Mouse (Mus musculus): ENCODE results near the gene Nos3.
A peak's percentile ranks its signal among the peaks of the same experiment; 100 is the strongest.

Gene Nos3

DNA sequence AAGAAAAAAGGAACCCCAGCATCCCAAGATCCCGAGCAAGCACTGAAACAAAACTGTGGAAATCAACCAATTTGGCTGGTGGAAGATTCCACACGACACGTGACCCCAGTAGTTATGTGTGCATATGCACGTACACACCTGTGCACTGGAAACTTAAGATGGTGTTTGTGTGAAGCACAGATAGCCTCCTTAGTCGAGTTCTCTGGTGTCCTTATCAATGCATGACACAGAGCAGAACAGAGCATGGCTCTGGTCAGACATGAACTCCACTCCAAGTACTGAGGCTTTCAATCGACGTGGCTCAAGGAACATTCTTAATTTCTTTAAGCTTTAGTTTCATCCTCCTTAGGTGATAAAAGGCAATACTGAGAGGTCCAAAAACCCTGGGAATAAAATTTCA, 18.3 kb upstream of the Nos3 start:
- DNase-seq, result no peak

DNA sequence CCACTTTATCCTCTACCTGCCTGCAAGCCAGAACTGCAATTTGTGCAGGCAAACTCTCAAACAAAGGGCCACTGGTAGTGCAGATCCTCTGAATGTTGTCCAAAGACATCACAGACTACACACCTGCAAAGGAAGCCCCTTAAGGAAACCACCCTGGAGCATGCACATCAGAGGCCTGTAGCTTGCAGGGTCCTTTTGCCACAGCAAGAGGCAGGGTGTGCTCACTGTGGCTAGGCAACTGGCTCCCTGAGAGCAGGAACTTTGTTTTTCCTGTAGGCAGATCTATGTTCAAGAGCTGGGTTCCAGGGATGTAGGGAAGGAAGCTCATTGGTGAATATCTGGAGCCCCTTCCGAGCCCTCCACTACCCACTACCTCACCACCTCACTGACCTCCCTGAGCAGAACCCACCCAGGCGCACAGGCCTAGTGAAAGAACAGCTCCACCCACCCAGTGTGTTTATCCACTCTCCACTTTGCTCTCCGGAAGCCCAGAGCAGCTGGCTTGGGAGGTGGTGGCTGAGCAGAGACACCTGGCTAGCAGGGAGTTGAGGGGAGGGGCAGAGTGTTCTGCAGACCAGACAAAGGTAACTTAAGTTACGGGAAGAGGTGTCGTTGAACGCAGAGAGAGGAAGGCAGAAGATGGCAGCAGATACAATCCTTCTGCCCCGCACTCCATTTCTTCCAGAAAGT, 17.3 kb upstream of the Nos3 start:
- no peak for DNase-seq

DNA sequence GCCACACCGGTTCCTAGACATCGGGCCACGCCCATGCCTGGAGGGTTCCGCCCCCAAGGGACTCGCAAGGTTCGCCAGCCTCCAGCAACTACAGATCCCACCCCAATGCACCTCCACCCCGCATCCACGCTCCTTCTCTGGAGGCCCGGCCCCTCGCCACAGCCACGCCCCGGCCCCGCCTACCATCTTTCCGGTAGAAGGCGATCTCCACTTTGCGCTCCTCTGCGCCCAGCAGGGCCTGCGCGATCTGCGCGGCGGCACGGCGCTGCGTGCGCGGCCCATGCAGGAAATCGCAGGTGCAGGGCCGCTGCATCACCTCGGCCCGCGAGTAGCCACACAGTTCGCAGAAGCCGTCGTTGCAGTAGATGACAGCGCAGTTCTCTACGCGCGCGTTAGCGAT, 16.5 kb upstream of the Nos3 start:
- peak; percentile 54 to 71 for DNase-seq

DNA sequence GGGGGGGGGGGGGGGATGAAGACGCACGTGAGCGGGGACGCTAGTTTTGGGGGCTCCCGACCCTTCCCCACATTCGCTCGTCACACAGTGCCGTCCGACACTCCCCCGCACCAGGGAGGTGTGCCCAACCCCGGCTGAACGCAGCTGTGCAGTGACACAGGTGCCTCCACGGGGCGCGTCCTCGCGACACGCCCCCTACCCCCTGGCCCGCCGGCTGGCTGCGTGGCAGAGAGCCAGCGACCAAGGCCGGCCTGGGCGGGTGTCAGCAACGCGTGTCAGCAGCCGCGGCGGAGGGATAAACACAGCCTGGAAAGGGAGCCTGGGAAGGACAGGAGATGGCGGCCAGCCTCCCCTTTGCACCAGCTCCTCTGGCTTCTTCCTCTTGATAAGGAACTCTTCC, 16.1 kb upstream of the Nos3 start:
- no peak for DNase-seq

DNA sequence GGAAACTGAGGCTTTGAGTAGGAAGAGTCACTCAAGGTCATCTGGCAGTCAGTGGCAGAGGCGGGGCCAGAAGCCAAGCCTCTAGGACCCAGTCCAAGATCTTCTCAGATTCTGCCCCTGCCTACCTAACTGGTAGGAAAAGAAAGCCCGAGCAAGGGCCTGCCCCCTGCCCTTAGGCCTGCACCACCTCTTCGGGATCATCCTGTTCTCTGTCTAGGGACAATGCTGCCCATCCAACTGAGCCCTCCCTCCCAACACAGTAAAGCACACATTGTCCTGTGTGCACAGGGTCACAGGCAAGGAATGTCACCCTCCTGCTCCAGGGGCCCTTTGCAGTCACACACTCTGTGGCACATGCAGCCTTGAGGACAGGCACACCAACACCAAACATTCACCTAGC, 14.5 kb upstream of the Nos3 start:
- no peak for DNase-seq

DNA sequence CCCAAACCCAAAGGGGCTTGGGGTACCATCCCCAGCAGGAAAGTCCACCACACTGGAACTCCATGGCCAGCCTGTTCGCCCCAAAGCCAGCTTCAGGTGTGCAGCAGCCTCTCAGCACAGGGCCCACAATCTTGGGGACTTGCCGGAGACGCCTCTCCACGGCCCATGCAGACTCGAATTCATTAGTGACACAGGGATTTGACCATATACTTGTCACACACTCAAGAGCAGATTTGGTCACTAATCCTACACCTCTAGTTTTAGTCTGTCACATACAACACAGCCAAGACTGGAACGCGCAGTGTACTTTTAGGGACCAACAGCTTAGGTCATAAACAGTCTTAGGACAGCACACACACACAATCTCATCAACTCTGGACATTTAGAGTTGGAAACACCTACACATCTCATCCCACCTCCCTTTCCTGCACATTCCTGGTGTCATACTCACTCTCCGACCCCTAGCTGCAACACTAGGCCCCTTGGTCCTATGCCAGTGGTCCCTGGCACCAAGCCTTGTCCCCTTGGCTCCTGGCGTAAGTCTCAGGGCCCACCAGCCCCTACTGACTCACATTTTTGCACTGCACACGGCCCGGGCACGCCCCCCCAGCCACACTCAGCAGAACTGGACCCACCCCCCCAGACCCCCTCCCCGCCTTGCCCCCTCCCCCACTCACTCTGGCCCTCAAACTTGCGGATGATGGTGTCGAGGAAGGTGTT, 13.9 kb upstream of the Nos3 start:
- no peak for DNase-seq

DNA sequence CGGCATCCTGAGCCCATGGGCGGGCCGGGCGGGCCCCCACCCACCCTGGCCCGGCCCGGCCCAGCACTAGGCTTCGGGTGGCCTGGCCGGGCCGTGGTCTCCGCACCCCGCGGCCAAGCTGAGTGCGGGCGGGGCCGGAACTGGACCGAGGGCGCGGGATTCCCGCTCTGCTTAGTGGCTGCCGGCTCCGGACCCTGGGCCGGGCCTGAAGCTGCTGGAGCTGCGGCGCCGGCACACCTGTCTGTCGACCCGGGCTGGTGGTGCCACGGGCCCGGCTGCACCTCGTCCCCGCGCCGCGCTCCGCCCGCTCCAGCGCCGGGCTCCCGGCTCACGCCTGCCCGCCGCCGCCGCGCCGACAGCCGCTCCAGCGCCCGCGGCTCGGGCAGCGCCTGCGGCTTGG, 13.3 kb upstream of the Nos3 start, which contains the start of gene Kcnh2:
Gene Kcnh2 (minus strand): TSS at position 327 of the 400 bp plus-strand sequence.
- no peak for DNase-seq

DNA sequence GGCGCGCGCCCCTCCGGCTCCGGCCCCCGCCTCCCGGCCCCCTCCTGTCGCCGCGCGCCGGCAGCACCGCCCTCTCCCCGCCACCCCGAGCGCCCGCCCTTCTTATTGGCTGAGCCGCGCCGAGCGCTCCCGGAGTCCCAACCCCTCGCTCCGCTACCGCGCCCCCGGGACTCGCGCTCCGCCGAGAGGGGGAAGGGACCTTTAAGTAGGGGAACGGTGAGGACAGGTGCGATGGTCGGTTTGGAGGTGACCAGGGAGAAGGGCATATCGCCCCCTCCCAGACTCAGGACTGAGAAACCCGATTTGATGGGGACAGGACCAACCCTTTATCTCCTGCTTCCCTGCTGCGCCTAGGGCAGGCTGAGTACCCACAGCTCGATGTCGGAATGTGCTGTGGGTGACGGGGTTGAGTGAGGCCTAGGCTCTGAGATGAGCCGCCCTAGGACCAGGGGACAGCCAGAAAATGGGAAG, 12.9 kb upstream of the Nos3 start:
- peak in 1 of 2 experiments; percentile 23 for DNase-seq

DNA sequence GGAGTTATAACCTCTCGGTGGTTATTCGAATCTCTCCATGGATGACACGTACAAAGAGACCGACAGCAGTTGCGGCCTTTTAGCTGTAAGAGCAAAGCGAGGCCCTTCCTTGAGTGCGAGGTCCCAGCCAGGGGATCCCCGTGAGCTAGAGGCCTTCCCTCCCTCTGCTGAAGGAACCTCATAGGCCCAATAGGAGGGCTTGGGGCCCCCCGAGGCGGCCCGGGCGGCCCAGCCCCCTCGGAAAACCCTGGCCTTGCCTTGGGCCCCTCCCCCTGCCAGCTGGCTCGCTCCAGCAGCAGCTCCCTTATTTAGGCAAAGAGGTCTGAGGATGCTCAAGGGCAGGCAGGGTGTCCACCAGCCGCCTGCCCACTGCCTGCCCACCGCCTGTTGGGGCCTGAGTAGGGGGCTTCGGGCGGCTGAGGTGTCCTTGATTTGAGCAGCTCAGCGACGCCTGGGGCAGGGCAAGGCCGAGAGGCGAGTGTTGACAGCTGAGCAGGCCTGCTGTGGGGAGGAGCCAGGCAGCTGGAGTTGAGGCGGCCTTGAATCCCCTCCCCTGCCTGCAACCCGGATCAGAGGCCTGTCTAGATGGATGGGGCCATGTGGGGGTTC, 12.3 kb upstream of the Nos3 start:
- DNase-seq, result no peak

DNA sequence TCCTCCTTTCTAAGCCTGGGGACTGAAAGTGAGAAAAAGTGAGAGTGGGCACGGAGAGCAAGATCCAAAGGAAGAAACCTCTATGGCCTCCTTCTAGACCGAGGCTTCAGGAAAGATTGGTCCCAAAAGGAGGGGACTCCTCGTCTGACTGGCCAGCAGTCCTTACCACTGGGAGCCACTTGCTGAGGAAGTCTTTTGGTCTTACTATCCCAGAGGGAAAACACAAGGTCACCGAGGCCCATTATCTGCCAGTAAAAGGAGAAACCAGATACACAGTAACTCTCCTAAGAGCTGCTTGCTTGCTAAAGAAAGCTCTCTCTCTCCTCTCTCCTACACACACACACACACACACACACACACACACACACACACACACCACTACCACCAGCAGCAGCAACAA, 11.3 kb upstream of the Nos3 start:
- no peak for DNase-seq

DNA sequence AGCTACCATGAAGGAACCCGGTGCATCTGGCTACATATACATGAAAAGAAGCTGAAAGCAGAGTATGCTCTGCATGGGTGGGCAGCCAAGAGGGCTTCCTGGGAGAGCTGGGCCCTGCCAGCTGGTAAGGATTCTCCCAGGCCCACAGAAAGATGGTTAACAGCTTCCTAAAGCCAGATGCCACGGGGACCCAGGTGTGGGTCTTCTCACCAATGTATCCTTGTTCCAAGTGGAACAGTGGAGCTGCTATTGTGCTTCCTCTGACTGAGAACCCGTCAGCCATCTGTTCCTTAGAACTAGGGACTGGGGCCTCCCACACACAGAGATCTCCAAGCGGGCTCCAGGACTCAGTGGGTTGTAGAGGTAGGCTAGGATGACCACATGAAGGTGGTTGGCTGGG, 7.8 kb upstream of the Nos3 start:
- DNase-seq, result no peak

DNA sequence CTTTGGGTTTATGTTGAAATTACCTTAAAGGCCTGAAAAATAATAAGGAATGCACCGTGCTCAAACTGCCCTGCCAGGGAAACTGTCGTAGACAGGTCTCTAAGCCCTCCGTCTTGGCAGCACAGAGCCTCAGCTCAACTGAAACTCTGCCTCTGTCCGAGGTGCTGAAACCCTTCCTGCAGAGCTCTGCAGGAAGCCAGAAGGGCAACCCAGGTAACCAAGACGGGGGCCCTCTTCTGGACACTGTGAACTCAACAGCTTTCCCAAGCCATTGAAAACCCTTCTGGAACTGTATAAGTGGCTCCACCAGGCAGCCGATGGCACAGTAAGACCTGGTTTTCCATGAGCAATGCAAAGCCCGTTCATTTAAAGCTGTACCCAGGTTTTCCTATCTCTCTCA, 7.1 kb upstream of the Nos3 start:
- peak in 1 of 2 experiments; percentile 57 for DNase-seq

DNA sequence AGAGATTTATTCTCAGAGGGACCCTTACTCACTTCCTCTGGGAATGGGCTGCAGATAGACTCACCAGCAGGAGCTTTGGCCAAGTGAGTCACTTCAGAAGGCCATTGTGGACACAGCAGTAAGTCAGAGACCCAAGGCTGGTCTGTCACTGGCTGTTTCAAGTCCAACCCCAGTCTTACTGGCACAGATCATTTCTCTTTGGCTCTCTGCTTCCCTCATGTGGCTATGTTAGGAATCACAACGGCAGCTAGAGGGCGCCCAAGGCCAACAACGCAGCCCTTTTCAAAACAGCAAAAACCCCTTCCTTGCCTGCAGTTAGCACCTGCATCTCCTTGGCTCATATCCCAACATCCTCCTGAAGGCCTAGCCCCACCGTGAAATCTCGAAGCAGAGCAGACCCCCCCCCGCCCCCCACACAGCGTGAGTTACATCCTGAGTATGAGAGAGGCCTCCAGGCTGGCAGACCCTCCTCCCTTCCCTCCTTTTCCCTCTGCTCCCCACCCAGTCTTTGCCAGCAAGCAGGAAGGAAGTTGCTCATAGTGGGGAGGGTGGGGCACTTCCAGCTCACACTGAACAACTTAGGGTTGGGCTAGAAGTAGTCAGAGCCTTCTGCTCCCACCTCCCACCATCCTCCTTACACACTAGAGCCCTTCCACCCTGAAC, 3.7 kb upstream of the Nos3 start:
- peak; percentile 41 to 75 for DNase-seq

DNA sequence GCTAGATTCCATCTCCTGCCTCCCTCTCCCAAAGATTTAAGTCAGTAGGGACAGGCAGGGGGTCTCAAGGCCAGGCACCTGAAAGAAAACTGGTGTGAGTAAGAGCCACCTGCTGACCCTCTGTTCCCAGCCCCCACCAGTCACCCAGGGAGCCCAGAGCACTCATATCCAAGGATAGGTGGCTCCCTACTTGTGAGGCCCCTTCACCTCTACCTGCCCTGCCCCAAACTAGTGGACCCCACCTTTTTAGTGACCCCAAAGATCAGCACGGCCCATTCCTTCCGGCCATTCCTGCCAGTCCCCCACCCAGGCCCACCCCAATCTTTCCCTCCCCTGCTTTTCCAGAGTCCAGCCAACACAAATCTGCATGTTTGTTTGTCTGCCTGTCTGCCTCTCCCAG, 1.1 kb upstream of the Nos3 start:
- no peak for DNase-seq

DNA sequence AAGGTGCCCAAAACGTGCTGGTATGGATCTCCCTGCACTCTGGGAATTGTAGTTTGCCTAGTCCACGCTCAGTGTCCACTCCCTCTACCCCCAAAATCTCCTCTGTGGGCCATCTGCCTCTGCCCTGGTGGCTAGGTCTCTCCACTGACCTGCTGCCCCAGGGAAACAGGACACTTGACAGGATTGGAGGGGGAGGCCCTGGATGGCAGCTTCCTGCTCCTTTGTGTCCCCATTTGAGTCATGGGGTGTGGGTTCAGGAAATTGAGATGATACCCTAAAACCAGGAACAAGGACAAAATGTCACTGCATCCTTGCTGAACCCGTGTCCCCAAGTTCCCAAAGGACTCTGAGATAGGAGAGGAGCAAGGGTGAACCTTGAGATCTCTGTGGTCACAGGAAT, 549 bp upstream of the Nos3 start:
- no peak for DNase-seq

DNA sequence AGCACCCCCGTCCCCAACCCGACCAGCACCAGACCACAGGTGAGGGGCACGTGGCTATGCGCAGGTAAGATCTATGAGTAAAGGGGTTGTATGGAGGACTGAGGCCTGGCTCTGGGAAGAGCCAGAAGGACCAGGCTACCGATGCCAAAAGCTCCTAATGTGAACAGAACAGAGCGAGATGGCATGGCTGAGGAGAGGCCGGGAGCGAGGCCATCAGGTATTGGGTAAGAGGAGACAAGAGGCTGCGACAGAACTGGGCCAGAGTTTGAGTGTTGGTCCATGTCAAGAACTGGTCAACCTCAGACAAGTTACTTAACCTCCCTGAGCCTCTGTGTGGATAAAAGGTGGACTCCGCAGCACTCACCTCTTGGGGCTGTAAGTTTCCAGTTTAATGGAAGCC, 353 bp downstream of the Nos3 start:
- no peak for DNase-seq

DNA sequence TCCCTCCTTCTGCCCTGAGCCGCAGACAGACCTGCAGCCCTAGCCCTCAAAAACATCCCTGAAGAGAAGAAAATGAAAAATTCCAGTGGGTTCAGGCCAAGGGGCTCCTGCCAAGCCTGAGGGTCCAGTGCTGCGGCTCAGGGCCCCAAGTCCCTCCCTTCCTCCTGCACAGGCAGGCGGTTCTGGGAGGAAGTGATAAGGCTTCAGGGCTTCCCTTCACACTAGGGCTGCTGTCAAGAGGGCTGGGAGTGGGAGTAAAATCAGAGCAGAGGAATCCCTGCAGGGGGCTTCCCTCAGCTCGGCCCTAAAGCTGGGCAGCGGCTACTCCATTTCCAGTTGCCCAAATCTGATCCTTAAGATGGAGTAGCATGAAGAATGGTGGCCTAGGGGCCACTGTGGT, 918 bp downstream of the Nos3 start:
- DNase-seq, result no peak

DNA sequence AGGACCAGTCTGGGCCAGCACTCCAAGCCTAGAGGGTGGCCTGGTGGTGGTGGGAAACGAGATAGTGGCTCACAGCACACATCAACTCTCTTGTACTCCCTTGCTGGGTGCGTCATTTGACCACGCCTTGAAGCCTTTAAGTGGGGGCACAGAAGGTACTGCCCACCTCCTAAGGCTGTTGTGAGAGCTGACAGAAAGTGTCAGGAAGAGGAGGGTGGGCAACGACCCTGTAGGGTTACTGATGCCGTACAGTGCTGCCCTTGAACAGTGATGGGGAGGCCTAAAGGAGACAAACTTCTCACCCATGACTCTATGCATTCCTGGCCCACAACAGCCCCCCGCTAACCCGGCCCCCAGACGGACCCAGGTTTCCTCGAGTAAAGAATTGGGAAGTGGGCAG, 1.8 kb downstream of the Nos3 start:
- no peak for DNase-seq

DNA sequence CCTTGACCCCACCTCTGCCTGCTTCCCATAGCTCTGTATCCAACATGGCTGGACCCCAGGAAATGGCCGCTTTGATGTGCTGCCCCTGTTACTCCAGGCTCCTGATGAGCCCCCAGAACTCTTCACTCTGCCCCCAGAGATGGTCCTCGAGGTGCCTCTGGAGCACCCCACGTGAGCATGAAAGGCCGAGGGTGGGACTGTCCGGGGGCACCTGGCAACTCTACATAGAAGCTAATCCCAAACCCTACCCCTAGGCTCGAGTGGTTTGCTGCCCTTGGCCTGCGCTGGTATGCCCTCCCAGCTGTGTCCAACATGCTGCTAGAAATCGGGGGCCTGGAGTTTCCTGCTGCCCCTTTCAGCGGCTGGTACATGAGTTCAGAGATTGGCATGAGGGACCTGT, 5.2 kb downstream of the Nos3 start:
- DNase-seq, result no peak

DNA sequence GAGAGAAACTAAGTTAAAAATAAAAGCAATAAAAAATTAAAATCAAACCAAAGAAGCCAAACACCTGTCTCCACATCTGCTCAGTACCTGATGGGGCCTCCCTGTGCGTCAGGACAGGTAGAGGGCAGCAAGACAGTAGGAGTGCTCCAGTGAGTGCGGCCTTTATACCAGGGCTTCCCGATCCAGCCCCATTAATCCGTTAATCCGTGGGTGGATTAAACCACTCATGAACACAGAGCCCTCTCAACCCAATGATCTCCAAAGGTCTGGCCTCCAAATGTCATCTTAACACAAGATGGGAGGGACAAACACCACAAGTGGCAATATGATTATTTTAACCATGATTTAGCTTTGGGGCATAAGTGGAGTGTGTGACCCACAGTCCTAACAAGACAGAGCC, 9.2 kb downstream of the Nos3 start:
- no peak for DNase-seq

DNA sequence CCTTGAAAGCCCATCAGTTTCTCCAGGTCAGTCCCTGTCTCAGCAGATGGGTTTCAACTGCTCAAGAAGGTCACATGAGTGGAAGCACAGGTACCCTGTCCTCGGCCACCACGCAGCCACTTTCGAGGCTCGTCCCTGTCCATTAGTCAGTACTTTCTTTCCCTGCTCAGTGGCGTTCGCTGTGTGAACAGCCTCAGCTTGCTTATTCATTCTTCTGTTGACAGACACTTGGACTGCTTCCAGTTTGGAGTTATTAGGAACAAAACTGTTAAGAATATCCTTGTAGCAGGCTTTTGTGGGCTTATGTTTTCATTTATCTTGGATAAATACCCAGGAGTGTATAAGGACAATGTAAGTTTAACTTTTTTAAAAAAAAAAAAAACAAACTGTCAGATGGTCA, 9.6 kb downstream of the Nos3 start:
- DNase-seq, result no peak

DNA sequence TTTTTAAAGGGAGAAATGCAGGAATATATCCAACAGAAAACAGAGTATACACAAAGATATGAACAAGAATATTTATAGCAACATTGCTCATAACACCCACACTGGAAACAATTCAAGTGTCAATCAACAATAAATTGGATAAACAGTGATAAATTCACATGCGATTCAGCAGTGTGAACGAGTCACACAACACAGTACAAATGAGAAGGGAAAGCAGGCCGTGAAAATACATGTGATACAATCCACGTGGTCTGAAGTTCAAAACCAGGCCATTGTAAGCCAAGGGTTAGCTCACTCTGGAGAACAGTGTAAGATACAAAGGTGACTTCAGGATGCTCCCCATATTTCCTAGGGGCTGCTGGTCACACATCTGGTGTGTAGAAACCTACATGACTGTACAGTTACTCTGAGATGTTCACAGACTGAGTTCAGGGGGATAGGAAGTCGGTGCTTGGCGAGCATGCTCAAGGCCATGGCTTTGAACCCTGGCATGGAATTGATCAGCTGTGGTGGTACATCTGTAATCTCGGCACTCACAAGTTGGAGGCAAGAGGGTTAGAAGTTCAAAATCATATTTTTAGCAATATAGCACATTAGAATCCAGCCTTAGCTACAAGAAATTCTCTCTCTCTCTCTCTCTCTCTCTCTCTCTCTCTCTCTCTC, 10.2 kb downstream of the Nos3 start:
- DNase-seq, result no peak

DNA sequence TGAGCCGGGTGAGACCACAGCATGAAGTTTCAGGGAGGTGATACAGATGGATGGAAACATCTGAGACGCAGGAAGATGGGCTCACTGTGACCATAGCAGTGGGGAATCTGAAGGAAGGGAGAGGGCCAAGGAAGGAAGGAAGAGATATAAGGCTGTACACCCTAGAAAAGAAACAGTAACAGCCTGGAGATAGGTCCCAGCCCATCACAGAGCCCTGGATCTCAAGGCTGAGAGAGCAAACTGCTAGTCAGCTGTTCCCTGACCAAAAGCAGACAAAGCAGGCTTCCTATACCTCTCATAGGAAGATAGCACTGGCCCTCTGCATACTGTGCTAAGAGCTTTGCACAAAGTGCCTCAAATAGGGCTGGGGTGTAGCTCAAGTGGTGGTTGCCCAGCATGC, 14.1 kb downstream of the Nos3 start:
- DNase-seq, result no peak

Measured in spleen, adult 18-20 months (tissue).